Mouse (Mus musculus) heart, postnatal 0 days (tissue): ENCODE results near the gene Dlg2.

ENCODE experiments used
- CTCF ChIP-seq: IDR thresholded peaks from 2 replicates; pipeline ENCODE4 v1.5.1; 2016; ENCODE audit warnings: antibody characterized with exemption, control low read depth, low read depth
- EP300 ChIP-seq: IDR thresholded peaks from 2 replicates; pipeline ENCODE4 v1.6.1; 2016; ENCODE audit warnings: antibody characterized with exemption, low read depth

GRCm38 (mm10) chr7:90982069-90982468 is 505.6 kb downstream of the Dlg2 start:
- TF ChIP-seq CTCF: no peak
- no peak for TF ChIP-seq EP300
